Mouse (Mus musculus) embryonic facial prominence, embryonic 11.5 days (tissue): ENCODE results near the gene Exoc4. TPM values are rescaled to one million over a fixed set of nuclear protein-coding genes. Genes with fewer than 3 reads are reported as not detected.

Source experiments
- ATAC-seq: fragments of 200-750 bp; cut with Nextera tagmentation; replicated peaks from 2 replicates; pipeline ENCODE4 v1.8.0; 2017; ENCODE audit warnings: low read depth; ENCODE audit not compliant: insufficient number of reproducible peaks, low FRiP score, low TSS enrichment
- DNase-seq: peaks from one replicate; pipeline ENCODE4 v3.0.0-alpha.2; 2015; ENCODE audit warnings: low spot score
- H3K27ac ChIP-seq: fragments of 300-500 bp; sonication (generic); replicated peaks from 2 replicates; pipeline ENCODE4 v1.5.1; 2014; ENCODE audit warnings: mild to moderate bottlenecking, low read depth, low read length, control low read depth
- H3K27me3 ChIP-seq: fragments of 300-500 bp; sonication (generic); 2 replicates; pipeline ENCODE4 v1.6.1; 2014; ENCODE audit warnings: mild to moderate bottlenecking, low read length, moderate library complexity, mixed read lengths; ENCODE audit not compliant: control insufficient read depth, insufficient read depth
- H3K36me3 ChIP-seq: fragments of 300-500 bp; sonication (generic); replicated peaks from 2 replicates; pipeline ENCODE4 v1.6.1; 2014; ENCODE audit warnings: low read depth, mild to moderate bottlenecking, low read length, moderate library complexity, mixed read lengths; ENCODE audit not compliant: control insufficient read depth, insufficient read depth
- H3K4me1 ChIP-seq: fragments of 300-500 bp; sonication (generic); 2 replicates; pipeline ENCODE4 v1.6.1; 2014; ENCODE audit warnings: low read length, mixed read lengths; ENCODE audit not compliant: control insufficient read depth, insufficient read depth
- H3K4me2 ChIP-seq: fragments of 300-500 bp; sonication (generic); 2 replicates; pipeline ENCODE4 v1.6.1; 2014; ENCODE audit warnings: low read depth, mild to moderate bottlenecking, control low read depth, low read length, moderate library complexity
- H3K4me3 ChIP-seq: fragments of 300-500 bp; sonication (generic); 2 replicates; pipeline ENCODE4 v1.5.1; 2014; ENCODE audit warnings: low read depth, low read length, control low read depth
- H3K9ac ChIP-seq: fragments of 300-500 bp; sonication (generic); replicated peaks from 2 replicates; pipeline ENCODE4 v1.6.1; 2014; ENCODE audit warnings: mild to moderate bottlenecking, control low read depth, low read length
- H3K9me3 ChIP-seq: fragments of 300-500 bp; sonication (generic); replicated peaks from 2 replicates; pipeline ENCODE4 v1.6.1; 2016; ENCODE audit warnings: mild to moderate bottlenecking, low read length, inconsistent platforms, mixed read lengths; ENCODE audit not compliant: control insufficient read depth
- WGBS: fragments of 180-500 bp; shearing (Covaris S2); extraction: QIAGEN DNeasy Blood & Tissue Kit; methylation state at CpG from one replicate; pipeline ENCODE4 v1.1.7; 2014; 5-methylcytosine and 5-hydroxymethylcytosine counted together
- polyA plus RNA-seq: library from polyadenylated mRNA; unstranded; fragments of >200 nt; fragmentation: Nextera tagmentation; extraction: Ambion mirVana; gene quantifications from 2 replicates; pipeline ENCODE4 v1.2.1, GENCODE M21; 2014

Gene Exoc4
- polyA plus RNA-seq, 1 experiment from 2014 or later, result 24.8 TPM

DNA sequence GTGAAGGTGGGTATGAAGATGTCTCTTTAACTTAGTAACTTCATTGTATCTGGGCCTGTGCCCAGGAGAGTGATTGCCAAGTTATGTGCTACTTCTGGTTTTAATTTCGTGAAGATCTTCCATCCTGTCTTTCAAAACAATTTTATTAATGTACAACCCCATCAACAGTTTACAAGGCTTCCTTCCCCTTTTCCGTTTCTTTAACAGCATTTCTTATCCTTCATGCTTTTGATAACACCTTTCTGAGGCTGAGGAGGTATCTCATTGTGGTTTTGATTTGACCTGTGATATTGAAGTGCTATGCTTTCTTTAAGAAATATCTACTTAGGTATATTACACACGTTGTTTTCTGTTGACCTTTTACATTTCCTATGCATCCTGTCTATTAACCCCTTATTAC is 616.9 kb downstream of the Exoc4 start:
- Histone ChIP-seq H3K4me3 (no peak overlapping the region), H3K27me3 (no peaks in the 10 kb centered on the region), H3K4me1 (no peaks in the 10 kb centered on the region), H3K4me2 (no peak overlapping the region), H3K36me3 (no peaks in the 10 kb centered on the region), H3K9me3 (no peaks in the 10 kb centered on the region), H3K9ac (no peak overlapping the region), H3K27ac (no peak overlapping the region)
- ATAC-seq (no peak), DNase-seq (no peak)
- WGBS, result 74% methylated on average over 3 of the region's 3 CpGs

DNA sequence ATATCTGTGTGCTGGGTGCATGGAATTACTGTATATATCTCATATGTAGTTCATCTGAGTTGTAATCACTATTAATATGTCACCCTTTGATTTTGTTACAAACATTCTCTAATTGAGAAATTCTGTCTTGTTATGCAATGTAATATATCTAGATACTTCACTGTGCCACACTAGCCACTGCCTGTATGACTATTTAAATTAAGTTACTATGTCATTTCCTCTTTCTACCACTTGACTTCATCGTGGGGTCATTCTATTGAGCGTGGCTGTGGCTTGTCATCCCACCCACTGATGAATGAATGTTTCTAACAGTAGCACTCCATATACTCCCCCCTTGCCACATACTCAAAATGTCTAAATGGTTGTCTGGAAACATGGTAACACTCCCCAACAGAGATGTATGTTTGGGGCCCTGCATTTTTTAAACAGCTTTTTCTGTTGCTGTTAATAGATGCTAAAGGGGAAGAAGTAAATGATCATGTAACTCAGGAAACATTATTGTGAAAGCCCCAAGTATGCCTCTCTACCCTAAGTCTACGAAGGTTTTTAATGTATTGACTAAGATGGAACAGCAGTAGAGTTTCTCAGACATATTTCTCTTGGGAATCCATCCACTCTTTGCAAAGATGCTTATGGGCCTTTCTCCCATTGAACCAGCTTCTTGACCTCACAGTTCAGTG is 618.2 kb downstream of the Exoc4 start:
- Histone ChIP-seq H3K4me1 (no peaks in the 10 kb centered on the region), H3K4me3 (no peak overlapping the region), H3K27me3 (no peaks in the 10 kb centered on the region), H3K9me3 (no peaks in the 10 kb centered on the region), H3K4me2 (no peak overlapping the region), H3K9ac (no peak overlapping the region), H3K36me3 (no peaks in the 10 kb centered on the region), H3K27ac (no peak overlapping the region)
- DNase-seq (no peak), ATAC-seq (no peak)
- WGBS, result 85% methylated on average over 3 of the region's 3 CpGs

DNA sequence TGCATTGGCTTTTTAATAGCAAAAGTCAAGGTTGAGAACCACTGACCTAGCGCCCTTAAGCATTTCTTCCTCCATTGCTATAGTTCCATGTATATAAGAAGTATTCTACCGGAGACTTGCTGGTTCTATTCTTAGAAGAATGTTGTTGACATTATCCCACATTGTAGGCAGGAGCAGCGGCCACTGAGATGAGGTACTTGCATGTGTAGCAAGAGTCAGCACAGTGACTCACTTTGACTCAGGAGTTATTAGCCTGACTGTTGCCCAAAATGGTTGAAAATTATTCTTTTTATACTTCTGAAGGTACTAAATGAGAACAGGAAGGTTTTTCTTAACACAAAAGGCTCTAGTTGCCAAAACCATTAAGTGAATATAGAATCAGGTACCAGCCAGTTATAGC is 620.4 kb downstream of the Exoc4 start:
- WGBS, result 93% methylated on average over 3 of the region's 3 CpGs
- DNase-seq, result no peak
- ATAC-seq, result no peak
- no peaks in the 10 kb centered on the region for H3K27me3 ChIP-seq
- no peak overlapping the region for H3K27ac ChIP-seq
- H3K9ac ChIP-seq, result no peak overlapping the region
- H3K4me3 ChIP-seq, result no peak overlapping the region
- H3K9me3 ChIP-seq, result no peaks in the 10 kb centered on the region
- H3K4me1 ChIP-seq, result no peaks in the 10 kb centered on the region
- H3K4me2 ChIP-seq, result no peak overlapping the region
- H3K36me3 ChIP-seq, result no peaks in the 10 kb centered on the region

DNA sequence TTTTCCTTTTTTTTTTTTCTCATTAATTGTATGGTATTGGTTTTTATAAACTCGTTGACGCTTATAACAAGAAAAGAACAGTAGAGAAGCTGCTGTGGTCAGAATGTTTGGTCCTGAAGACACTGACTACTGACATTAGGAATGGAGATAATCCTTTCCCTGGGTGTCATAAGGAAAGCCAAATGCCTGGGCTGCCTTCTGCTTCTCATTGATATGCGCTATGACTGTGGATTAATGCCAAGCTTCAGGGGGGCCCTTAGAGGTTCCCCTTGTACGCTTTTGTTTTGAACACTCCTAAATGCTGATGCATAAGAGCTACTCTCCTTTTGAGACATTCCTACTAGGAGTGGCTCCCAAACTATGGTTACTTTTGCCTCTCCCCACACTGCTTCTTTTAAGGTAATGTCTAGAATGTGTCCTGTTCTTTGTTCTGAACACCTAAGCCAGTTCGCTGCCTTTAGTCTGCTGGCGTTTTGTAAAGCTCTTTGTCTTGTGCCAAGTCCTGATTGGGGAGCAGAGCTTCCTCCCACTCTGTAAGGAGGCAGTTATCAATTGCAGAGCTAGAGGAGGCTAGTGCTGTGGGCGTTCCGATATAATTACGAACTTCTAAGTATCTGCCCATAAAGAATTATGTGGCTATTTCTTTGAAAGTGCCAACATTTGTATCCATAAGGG is 621.7 kb downstream of the Exoc4 start:
- Histone ChIP-seq H3K27ac (no peak overlapping the region), H3K4me3 (no peak overlapping the region), H3K9me3 (no peaks in the 10 kb centered on the region), H3K9ac (no peak overlapping the region), H3K4me1 (no peaks in the 10 kb centered on the region), H3K36me3 (no peaks in the 10 kb centered on the region), H3K27me3 (no peaks in the 10 kb centered on the region), H3K4me2 (no peak overlapping the region)
- 61% methylated on average over 9 of the region's 9 CpGs for WGBS
- ATAC-seq, result no peak
- no peak for DNase-seq

DNA sequence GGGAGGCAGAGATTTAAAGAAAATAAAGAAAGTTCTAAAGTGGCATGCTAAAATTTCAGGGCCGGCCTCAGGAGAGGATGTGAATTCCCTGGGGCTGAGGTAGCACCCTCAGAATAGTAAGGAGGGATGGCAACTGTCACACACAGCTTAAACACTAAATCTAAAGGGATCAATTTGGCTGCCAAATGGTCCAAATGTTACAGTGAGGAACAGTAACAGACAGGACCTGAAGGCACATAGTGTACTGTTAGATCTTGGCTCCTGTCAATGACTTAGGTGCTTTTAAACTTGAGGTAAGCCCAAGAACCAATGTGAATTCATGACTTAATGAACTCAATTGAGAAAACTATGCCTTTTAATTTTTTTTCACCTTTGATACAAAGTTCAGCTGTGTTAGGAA is 622.4 kb downstream of the Exoc4 start:
- no peak overlapping the region for H3K4me3 ChIP-seq
- H3K4me2 ChIP-seq, result no peak overlapping the region
- H3K36me3 ChIP-seq, result no peaks in the 10 kb centered on the region
- no peaks in the 10 kb centered on the region for H3K9me3 ChIP-seq
- no peak overlapping the region for H3K27ac ChIP-seq
- H3K4me1 ChIP-seq, result no peaks in the 10 kb centered on the region
- 77% methylated on average over 1 of the region's 1 CpGs for WGBS
- ATAC-seq (no peak), DNase-seq (no peak)
- no peak overlapping the region for H3K9ac ChIP-seq
- no peaks in the 10 kb centered on the region for H3K27me3 ChIP-seq

DNA sequence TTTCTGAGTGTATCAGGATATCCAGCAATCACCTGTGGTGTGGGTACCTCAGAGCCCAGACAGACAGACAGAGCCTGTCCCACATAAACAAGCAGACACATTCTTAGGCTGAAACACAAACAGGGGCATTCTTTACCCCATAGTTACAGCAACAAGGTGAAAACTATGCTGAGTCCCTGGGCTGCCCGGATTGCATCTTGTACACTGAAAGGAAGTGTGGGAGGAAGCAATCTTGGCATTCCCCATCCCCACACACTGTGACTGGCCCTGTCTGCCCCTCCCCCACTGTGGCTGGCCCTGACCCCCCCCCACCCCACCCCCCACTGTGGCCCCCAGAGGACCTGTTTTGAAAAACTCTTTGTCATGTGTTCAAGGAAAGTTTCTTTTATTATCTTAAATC is 623.3 kb downstream of the Exoc4 start:
- ATAC-seq (no peak), DNase-seq (no peak)
- Histone ChIP-seq H3K4me3 (no peak overlapping the region), H3K27ac (no peak overlapping the region), H3K9ac (no peak overlapping the region), H3K4me2 (no peak overlapping the region), H3K9me3 (no peaks in the 10 kb centered on the region), H3K36me3 (no peaks in the 10 kb centered on the region), H3K4me1 (no peaks in the 10 kb centered on the region), H3K27me3 (no peaks in the 10 kb centered on the region)
- WGBS, result 20% methylated on average over 1 of the region's 1 CpGs

DNA sequence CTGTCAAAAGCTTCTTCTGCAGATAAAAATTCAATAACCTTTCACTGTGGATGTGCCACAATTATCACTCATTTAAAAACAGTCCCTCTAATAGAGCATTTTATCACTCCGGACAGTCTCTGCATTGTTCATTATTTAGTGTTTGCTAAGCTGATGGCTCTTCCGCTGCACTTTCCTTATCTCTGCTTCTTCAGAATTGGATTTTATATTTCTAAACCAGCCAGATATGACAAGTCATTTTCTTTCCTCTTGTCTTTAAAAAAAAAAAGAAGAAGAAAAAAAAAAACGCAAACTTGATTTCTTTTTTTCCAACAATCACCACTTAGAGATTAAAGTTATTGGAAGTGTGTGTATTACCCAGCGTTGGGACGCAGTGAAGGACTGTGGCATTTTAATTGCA is 624.1 kb downstream of the Exoc4 start:
- Histone ChIP-seq H3K36me3 (no peaks in the 10 kb centered on the region), H3K4me2 (no peak overlapping the region), H3K9ac (no peak overlapping the region), H3K27ac (no peak overlapping the region), H3K4me3 (no peak overlapping the region), H3K4me1 (no peaks in the 10 kb centered on the region), H3K27me3 (no peaks in the 10 kb centered on the region), H3K9me3 (no peaks in the 10 kb centered on the region)
- 75% methylated on average over 5 of the region's 5 CpGs for WGBS
- ATAC-seq (no peak), DNase-seq (no peak)

DNA sequence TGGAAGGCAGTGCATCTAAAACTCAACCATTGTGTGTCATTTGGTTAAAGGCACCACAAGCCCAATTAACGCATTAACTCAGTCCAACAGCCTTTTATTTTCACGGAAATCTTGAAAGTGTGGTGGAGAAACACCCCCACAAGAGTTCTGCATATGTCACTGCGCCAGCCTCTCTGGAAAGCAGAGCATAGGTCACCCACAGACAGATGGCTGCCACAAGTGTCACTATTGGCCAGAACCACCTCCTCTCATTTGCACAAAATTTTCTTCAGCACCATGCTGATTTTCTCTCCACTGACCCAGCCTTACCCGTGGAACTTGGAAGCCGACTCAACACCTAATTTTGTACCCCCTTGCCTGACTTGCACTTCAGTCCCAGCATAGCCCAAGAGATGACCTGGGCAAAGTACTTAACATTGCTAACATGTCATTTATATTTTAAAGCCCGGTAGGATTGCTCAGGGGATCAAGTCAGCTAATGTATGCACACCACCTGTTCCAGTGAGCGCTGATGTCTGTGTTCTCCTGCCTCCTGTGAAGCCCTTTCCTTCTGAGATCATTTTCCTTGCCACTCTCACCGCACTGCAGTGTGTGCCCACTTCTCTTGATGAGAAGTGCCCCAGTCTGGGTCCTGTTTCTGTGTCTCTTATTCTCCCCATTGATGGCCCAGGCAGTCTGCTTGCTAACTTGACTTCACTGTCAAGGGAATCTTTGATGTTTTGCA is 625.6 kb downstream of the Exoc4 start:
- ATAC-seq, result no peak
- Histone ChIP-seq H3K36me3 (no peaks in the 10 kb centered on the region), H3K4me2 (no peak overlapping the region), H3K9me3 (no peaks in the 10 kb centered on the region), H3K27ac (no peak overlapping the region), H3K27me3 (no peaks in the 10 kb centered on the region), H3K4me1 (no peaks in the 10 kb centered on the region), H3K9ac (no peak overlapping the region), H3K4me3 (no peak overlapping the region)
- DNase-seq, result no peak
- 72% methylated on average over 8 of the region's 8 CpGs for whole genome bisulfite sequencing
